Mouse (Mus musculus) kidney, embryonic 14.5 days (tissue): ENCODE results near the gene Rhog. TPM values are rescaled to one million over a fixed set of nuclear protein-coding genes. Genes with fewer than 3 reads are reported as not detected.

Experiments
- ATAC-seq: fragments of 200-750 bp; cut with Nextera tagmentation; 2 replicates; pipeline ENCODE4 v1.8.0; 2017; ENCODE audit warnings: moderate number of reproducible peaks, mild to moderate bottlenecking, moderate TSS enrichment, moderate library complexity; ENCODE audit not compliant: low FRiP score, low TSS enrichment
- H3K27ac ChIP-seq: fragments of 300-500 bp; sonication (generic); 2 replicates; pipeline ENCODE4 v1.5.1; 2014; ENCODE audit warnings: low read depth, mild to moderate bottlenecking, low read length, moderate library complexity, mixed read lengths
- H3K27me3 ChIP-seq: fragments of 300-500 bp; sonication (generic); 2 replicates; pipeline ENCODE4 v1.6.1; 2014; ENCODE audit warnings: mild to moderate bottlenecking, low read length; ENCODE audit not compliant: control insufficient read depth, insufficient read depth
- H3K36me3 ChIP-seq: fragments of 300-500 bp; sonication (generic); 2 replicates; pipeline ENCODE4 v1.6.1; 2014; ENCODE audit warnings: low read length, mixed read lengths; ENCODE audit not compliant: control insufficient read depth, insufficient read depth
- H3K4me1 ChIP-seq: fragments of 300-500 bp; sonication (generic); 2 replicates; pipeline ENCODE4 v1.6.1; 2014; ENCODE audit warnings: low read length, mixed read lengths; ENCODE audit not compliant: control insufficient read depth, insufficient read depth
- H3K4me2 ChIP-seq: fragments of 300-500 bp; sonication (generic); replicated peaks from 2 replicates; pipeline ENCODE4 v1.6.1; 2014; ENCODE audit warnings: low read depth, mild to moderate bottlenecking, low read length
- H3K4me3 ChIP-seq: fragments of 300-500 bp; sonication (generic); 2 replicates; pipeline ENCODE4 v1.5.1; 2014; ENCODE audit warnings: mild to moderate bottlenecking, low read length
- H3K9ac ChIP-seq: fragments of 300-500 bp; sonication (generic); 2 replicates; pipeline ENCODE4 v1.6.1; 2014; ENCODE audit warnings: low read depth, mild to moderate bottlenecking, low read length, moderate library complexity
- H3K9me3 ChIP-seq: fragments of 300-500 bp; sonication (generic); 2 replicates; pipeline ENCODE4 v1.6.1; 2016; ENCODE audit warnings: low read length; ENCODE audit not compliant: control insufficient read depth
- WGBS: fragments of 180-500 bp; shearing (Covaris S2); extraction: QIAGEN DNeasy Blood & Tissue Kit; methylation state at CpG from one replicate; pipeline ENCODE4 v1.1.7; 2014; 5-methylcytosine and 5-hydroxymethylcytosine counted together
- polyA plus RNA-seq: library from polyadenylated mRNA; unstranded; fragments of >200 nt; fragmentation: Nextera tagmentation; extraction: Ambion mirVana; gene quantifications from 2 replicates; pipeline ENCODE4 v1.2.1, GENCODE M21; 2014

Rhog gene
- polyA plus RNA-seq, 1 experiment from 2014 or later: 62.6 TPM

DNA sequence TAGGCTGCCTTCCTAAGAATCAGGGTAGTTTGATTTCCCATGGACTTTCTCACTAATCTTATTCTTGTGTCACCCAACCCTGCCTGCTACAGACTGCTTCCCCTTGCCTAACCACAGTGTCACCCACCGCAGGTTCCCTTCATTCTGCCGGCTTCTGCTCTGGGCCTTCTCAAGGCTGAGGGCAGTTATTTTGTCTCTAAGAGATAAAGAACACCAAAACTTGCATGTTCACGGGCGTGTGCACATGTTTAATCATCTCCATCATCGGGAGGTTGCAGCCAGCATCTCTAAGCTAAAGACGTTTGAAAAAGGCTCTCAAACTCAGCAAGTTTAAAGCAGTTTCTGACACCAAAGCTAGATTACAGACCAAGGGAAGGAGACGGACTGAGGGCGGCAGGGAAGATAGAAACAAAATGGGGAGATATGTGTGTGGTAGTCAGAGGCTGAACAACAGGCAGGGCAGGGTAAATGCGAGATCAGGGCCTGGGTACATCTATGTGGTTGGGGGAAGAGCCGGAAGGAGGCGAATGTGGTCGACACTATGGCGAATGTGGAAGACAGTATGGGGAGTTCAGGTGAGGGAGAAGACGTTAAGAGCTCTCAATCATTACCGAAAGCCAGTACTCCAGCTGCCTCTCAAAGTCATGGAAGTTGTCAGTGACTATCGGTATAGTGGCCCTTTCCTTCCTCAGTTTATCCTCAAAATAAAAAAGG is 7.0 kb downstream of the Rhog start:
- Histone ChIP-seq H3K9me3 (no peaks in the 10 kb centered on the region), H3K9ac (peak overlapping the region; percentile 88), H3K27me3 (no peaks in the 10 kb centered on the region), H3K4me1 (peaks cover 37% of the 10 kb centered on the region), H3K36me3 (no peaks in the 10 kb centered on the region), H3K4me3 (peak overlapping the region; percentile 85), H3K4me2 (peak overlapping the region; percentile 85), H3K27ac (0 out of 2 replicates have a peak overlapping the region, but pooled peaks have one; percentile 5)
- 16% methylated on average over 16 of the region's 16 CpGs for WGBS
- no peak for ATAC-seq

DNA sequence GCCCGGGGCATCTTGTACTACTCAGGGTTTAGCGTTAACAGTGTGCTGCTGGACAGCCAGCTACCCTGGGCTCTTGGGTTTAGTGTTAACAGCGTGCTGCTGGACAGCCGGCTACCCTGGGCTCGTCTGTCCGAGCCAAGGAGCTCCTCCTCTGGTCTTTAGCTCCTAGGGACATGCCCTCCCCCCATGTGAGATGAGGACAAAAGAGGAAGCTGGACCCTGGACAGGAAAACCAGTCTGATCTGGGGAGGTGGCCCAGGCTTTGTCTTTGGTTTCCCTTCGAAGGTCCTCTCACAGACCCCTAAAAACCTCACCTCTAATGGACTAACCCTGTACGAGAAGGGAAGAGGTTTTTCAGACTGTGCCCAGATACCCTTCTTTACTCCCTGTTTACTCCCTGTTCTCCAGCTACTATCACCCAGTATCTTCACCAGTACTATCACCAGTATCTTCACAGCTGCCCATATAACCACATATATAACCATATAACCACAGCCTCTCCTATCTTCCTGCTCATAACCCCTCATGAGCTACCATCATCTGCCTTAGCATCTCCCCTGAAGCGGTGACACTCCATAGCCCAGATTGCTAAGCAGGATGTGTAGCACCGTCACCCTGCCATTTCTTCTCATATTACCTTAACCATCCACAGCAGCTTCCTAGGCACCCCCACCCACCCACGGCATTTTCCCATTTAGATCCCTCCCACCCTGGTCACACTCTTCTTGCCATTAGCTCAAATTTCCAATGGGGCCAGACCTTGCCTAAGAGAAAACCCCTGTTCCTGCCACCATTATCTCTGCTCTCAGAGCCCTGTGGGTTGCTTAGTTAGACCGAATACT is 8.7 kb downstream of the Rhog start:
- ATAC-seq: no peak
- Histone ChIP-seq H3K36me3 (peaks cover 5% of the 10 kb centered on the region; the same call in 1 of the 2 replicates), H3K4me2 (peak overlapping the region; percentile 85), H3K27me3 (no peaks in the 10 kb centered on the region), H3K27ac (0 out of 2 replicates have a peak overlapping the region, but pooled peaks have one; percentile 24), H3K9ac (0 out of 2 replicates have a peak overlapping the region, but pooled peaks have one; percentile 88), H3K9me3 (no peaks in the 10 kb centered on the region), H3K4me3 (peak overlapping the region; percentile 3; the same call in 1 of the 2 replicates), H3K4me1 (peaks cover 37% of the 10 kb centered on the region)
- WGBS: 48% methylated on average over 12 of the region's 12 CpGs

DNA sequence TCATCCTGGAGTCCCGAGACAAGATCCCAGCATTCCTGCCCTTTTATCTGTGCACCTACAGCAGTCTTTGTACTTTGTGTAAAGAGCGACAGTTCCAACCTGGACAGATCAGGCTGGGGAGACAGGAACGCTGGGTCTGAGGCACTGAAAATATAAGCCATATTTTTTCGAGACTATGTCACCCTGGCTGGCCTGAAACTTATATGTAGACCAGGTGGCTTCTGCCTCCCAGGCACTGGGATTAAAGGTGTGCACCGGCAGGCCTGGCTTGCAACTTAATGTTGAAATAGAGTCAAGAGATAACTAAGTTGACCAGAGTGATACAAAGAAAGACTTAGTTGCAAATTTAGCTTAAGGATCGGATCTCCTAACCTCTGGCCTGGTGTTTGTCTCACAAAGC is 9.6 kb downstream of the Rhog start:
- H3K9me3 ChIP-seq: no peaks in the 10 kb centered on the region
- H3K27ac ChIP-seq: no peak overlapping the region
- WGBS: 64% methylated on average over 6 of the region's 6 CpGs
- no peak for ATAC-seq
- H3K4me1 ChIP-seq: peaks cover 37% of the 10 kb centered on the region
- H3K4me2 ChIP-seq: no peak overlapping the region
- H3K36me3 ChIP-seq: peaks cover 6% of the 10 kb centered on the region; the same call in 1 of the 2 replicates
- H3K27me3 ChIP-seq: no peaks in the 10 kb centered on the region
- 0 out of 2 replicates have a peak overlapping the region, but pooled peaks have one; percentile 18 for H3K9ac ChIP-seq
- no peak overlapping the region for H3K4me3 ChIP-seq

DNA sequence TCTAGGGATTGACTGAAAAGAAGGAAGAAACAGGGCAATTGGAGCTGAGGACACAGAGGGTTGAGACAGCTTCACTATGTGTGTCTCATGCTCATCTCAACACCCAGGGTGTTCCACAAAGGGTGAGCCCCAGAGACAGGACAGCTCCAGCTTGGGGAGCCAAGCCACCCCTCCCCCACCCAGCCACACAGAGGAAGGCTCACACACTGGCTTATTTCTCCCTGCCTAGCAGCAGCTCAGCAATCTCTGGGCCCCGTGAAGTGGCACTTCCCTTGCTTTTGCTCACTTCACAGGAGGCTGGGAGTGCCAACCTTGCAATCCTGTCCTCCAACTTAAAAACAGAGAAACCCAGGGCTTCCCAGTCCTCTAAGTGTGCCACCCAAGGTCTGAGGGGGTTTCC is 10.1 kb downstream of the Rhog start:
- H3K36me3 ChIP-seq: peaks cover 11% of the 10 kb centered on the region; the same call in 1 of the 2 replicates
- ATAC-seq: no peak
- H3K27ac ChIP-seq: 0 out of 2 replicates have a peak overlapping the region, but pooled peaks have one; percentile 37
- no peaks in the 10 kb centered on the region for H3K9me3 ChIP-seq
- no peaks in the 10 kb centered on the region for H3K27me3 ChIP-seq
- no peak overlapping the region for H3K4me2 ChIP-seq
- peaks cover 37% of the 10 kb centered on the region for H3K4me1 ChIP-seq
- WGBS: 6% methylated on average over 1 of the region's 1 CpGs
- no peak overlapping the region for H3K4me3 ChIP-seq
- H3K9ac ChIP-seq: peak overlapping the region; percentile 18; the same call in 1 of the 2 replicates

DNA sequence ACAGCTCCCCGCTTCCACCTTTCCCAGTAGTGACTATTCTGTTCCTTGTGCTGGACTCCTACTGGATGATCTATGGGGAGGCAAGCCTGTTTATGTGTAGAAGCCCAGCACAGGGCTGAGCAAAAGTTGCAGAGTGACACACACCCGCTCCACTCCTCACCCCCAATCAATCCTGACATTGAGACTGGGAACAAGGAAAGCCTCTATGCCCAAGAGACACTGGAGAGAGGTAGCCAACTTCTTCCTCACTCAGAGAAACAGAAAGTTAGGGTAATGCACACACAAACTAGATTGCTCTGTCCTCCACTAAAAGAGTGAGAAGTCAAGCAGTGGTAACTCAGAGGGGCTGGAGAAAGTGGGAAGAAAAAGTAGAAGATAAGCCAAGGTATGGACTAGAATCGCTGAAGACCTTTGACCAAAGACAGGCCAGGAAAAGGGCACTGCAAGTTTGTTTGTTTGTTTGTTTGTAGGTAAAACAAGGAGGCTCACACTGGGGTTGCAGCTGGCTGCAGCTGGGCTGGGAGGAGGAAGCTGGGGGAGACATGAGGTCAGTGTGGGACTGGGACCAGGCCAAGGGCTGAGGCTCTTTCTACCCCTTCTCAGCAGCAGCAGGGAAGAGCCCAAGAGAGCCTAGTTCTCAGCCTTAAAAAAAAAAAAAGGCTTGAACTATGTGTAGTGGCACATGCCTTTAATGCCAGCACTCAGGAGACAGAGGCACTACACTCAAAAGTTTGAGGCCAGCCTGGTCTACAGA is 10.9 kb downstream of the Rhog start:
- Histone ChIP-seq H3K4me1 (peaks cover 37% of the 10 kb centered on the region), H3K4me3 (no peak overlapping the region), H3K27ac (no peak overlapping the region), H3K9ac (no peak overlapping the region), H3K4me2 (no peak overlapping the region), H3K27me3 (no peaks in the 10 kb centered on the region), H3K9me3 (no peaks in the 10 kb centered on the region), H3K36me3 (peaks cover 19% of the 10 kb centered on the region)
- no peak for ATAC-seq
- WGBS: 82% methylated on average over 3 of the region's 3 CpGs

DNA sequence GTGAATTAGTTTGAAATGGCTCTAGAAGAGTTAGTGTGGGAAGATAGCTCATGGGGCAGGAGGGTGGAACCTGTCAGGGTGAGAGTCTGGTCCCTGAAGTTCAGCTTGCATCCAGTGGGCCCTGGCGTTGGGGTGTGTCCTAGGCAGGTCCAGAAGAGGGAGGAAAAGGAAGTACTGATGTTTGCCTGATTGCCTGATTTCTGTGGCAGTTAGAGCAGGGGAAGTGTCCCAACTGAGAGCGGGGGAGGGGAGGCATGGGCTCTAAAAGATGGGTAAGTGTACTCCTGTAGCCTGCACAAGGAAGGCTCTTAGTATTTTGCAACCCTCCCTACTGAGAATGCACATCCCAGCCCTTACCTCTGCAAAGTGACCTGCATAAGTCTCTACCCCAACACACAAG is 12.0 kb downstream of the Rhog start:
- no peaks in the 10 kb centered on the region for H3K9me3 ChIP-seq
- WGBS: 80% methylated on average over 2 of the region's 2 CpGs
- no peak overlapping the region for H3K4me3 ChIP-seq
- no peak overlapping the region for H3K4me2 ChIP-seq
- no peak overlapping the region for H3K27ac ChIP-seq
- H3K9ac ChIP-seq: no peak overlapping the region
- peaks cover 28% of the 10 kb centered on the region for H3K36me3 ChIP-seq
- no peaks in the 10 kb centered on the region for H3K27me3 ChIP-seq
- no peak for ATAC-seq
- peaks cover 32% of the 10 kb centered on the region for H3K4me1 ChIP-seq

DNA sequence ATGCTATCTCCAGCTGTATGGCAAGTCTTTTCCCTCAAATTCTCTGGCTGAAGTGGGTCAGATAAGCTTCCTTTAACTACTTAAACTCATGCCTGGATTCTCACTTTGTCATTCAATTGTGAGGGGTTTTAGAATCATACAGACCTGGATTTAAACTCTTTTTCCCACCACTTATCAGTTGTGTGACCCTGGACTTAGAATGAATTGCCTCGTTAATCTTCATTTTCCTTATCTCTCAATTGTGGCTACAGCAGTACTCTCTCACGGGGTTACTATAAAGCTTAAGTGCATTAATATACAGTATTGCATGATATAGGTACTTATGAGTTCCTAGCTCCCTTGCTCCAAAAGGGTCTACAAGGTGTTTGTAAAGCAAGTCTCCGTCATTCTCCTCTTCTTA is 12.9 kb downstream of the Rhog start:
- WGBS: 82% methylated on average over 3 of the region's 3 CpGs
- Histone ChIP-seq H3K4me1 (peaks cover 24% of the 10 kb centered on the region), H3K4me3 (no peak overlapping the region), H3K4me2 (no peak overlapping the region), H3K27me3 (no peaks in the 10 kb centered on the region), H3K9me3 (no peaks in the 10 kb centered on the region), H3K36me3 (peaks cover 35% of the 10 kb centered on the region), H3K9ac (no peak overlapping the region), H3K27ac (no peak overlapping the region)
- no peak for ATAC-seq

DNA sequence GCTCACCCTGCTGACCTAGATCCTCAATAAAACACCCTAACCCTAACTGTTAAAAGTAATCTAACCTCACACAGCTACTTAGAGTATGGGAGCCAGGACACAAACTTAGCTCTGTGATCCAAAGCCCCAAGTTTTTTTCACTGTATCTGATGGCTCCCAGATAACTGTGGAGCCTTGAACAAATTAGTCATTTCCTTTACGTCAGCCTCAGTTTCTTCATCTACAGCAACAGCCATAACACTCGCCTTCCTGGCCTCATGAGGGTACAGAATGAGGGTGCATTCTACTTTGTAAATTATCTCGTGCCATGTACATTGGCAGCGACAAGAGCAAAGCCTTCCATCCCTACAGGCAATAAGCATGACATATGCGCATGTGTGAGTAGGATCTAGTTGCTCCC is 13.5 kb downstream of the Rhog start:
- H3K4me2 ChIP-seq: no peak overlapping the region
- no peak overlapping the region for H3K27ac ChIP-seq
- H3K4me1 ChIP-seq: peaks cover 18% of the 10 kb centered on the region
- no peaks in the 10 kb centered on the region for H3K9me3 ChIP-seq
- H3K36me3 ChIP-seq: peaks cover 40% of the 10 kb centered on the region
- WGBS: 79% methylated on average over 5 of the region's 5 CpGs
- H3K27me3 ChIP-seq: no peaks in the 10 kb centered on the region
- H3K4me3 ChIP-seq: no peak overlapping the region
- no peak for ATAC-seq
- H3K9ac ChIP-seq: no peak overlapping the region
